Mouse (Mus musculus) olfactory bulb, adult 2 months (tissue): ENCODE results near the gene Dact2.

Source experiments
- CTCF ChIP-seq: fragments of 200-500 bp; IDR thresholded peaks from 2 replicates; pipeline ENCODE4 v1.5.1; 2012; ENCODE audit warnings: low read depth, mild to moderate bottlenecking, low read length, moderate library complexity; ENCODE audit not compliant: insufficient read depth
- POLR2A ChIP-seq: fragments of 200-500 bp; IDR thresholded peaks from 2 replicates; pipeline ENCODE4 v1.6.1; 2012; ENCODE audit warnings: mild to moderate bottlenecking, low read depth, low read length, moderate library complexity; ENCODE audit not compliant: insufficient read depth

GRCm38 (mm10) chr17:14182860-14183259 is 21.2 kb downstream of the Dact2 start:
- TF ChIP-seq CTCF: no peak
- no peak for TF ChIP-seq POLR2A
